Mouse (Mus musculus) heart, embryonic 16.5 days (tissue): ENCODE measurements around the gene Cdc6. TPM values are rescaled to one million over a fixed set of nuclear protein-coding genes. Genes with fewer than 3 reads are reported as not detected.
A peak's percentile ranks its signal among the peaks of the same experiment; 100 is the strongest.

Experiments used
- ATAC-seq: fragments of 200-750 bp; cut with Nextera tagmentation; replicated peaks from 2 replicates; pipeline ENCODE4 v1.8.0; 2017; ENCODE audit warnings: moderate number of reproducible peaks; ENCODE audit not compliant: insufficient read depth, low FRiP score; ENCODE audit errors: extremely low read depth
- H3K27ac ChIP-seq: fragments of 300-500 bp; sonication (generic); 2 replicates; pipeline ENCODE4 v1.5.1; 2014; ENCODE audit warnings: mild to moderate bottlenecking, low read length, control low read depth, moderate library complexity
- H3K27me3 ChIP-seq: fragments of 300-500 bp; sonication (generic); 2 replicates; pipeline ENCODE4 v1.6.1; 2014; ENCODE audit warnings: low read length, mixed read lengths; ENCODE audit not compliant: control insufficient read depth, insufficient read depth
- H3K36me3 ChIP-seq: fragments of 300-500 bp; sonication (generic); 2 replicates; pipeline ENCODE4 v1.6.1; 2014; ENCODE audit not compliant: control insufficient read depth, insufficient read depth
- H3K4me1 ChIP-seq: fragments of 300-500 bp; sonication (generic); 2 replicates; pipeline ENCODE4 v1.6.1; 2014; ENCODE audit warnings: low read length, mixed read lengths; ENCODE audit not compliant: control insufficient read depth, insufficient read depth
- H3K4me2 ChIP-seq: fragments of 300-500 bp; sonication (generic); 2 replicates; pipeline ENCODE4 v1.6.1; 2014; ENCODE audit warnings: low read depth, mild to moderate bottlenecking, control low read depth, low read length
- H3K4me3 ChIP-seq: fragments of 300-500 bp; sonication (generic); 2 replicates; pipeline ENCODE4 v1.5.1; 2014; ENCODE audit warnings: mild to moderate bottlenecking, control low read depth, low read length
- H3K9ac ChIP-seq: fragments of 300-500 bp; sonication (generic); 2 replicates; pipeline ENCODE4 v1.6.1; 2014; ENCODE audit warnings: low read length, control low read depth
- H3K9me3 ChIP-seq: fragments of 300-500 bp; sonication (generic); replicated peaks from 2 replicates; pipeline ENCODE4 v1.6.1; 2016; ENCODE audit warnings: low read length; ENCODE audit not compliant: control insufficient read depth
- WGBS: fragments of 180-500 bp; shearing (Covaris S2); extraction: QIAGEN DNeasy Blood & Tissue Kit; methylation state at CpG from one replicate; pipeline ENCODE4 v1.1.7; 2014; 5-methylcytosine and 5-hydroxymethylcytosine counted together
- polyA plus RNA-seq: library from polyadenylated mRNA; unstranded; fragments of >200 nt; fragmentation: Nextera tagmentation; extraction: Ambion mirVana; gene quantifications from 2 replicates; pipeline ENCODE4 v1.2.1, GENCODE M21; 2015

Cdc6 gene
- polyA plus RNA-seq, 1 experiment from 2014 or later: 23.0 TPM

DNA sequence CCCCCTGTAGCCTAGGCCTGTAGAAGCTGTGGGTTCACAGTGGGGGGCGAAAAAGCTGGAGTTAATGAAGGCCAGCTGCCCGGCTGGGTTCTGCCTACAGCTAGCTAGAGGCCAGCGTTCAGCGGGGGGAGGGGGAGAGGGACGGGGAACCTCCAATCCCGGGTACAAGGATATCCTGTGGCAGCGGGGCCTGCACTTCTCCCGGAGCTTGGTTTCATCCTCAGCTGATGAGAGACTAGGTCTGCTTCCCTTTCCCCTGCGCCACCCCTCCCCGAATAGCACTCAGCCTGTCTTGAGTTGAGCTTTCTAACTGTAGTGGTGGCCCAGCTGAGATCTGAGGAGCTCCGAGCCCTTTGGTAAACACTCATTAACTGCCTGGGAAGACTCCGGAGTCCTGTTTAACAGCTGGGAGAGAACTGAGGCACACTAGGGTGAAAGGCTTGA is 18.3 kb downstream of the Cdc6 start:
- Histone ChIP-seq H3K9ac (peak overlapping the region; percentile 39), H3K27ac (peak overlapping the region; percentile 43), H3K27me3 (no peaks in the 10 kb centered on the region), H3K4me2 (no peak overlapping the region), H3K9me3 (no peaks in the 10 kb centered on the region), H3K4me3 (no peak overlapping the region), H3K4me1 (peaks cover 65% of the 10 kb centered on the region), H3K36me3 (no peaks in the 10 kb centered on the region)
- ATAC-seq: no peak
- WGBS: 20% methylated on average over 11 of the region's 12 CpGs

DNA sequence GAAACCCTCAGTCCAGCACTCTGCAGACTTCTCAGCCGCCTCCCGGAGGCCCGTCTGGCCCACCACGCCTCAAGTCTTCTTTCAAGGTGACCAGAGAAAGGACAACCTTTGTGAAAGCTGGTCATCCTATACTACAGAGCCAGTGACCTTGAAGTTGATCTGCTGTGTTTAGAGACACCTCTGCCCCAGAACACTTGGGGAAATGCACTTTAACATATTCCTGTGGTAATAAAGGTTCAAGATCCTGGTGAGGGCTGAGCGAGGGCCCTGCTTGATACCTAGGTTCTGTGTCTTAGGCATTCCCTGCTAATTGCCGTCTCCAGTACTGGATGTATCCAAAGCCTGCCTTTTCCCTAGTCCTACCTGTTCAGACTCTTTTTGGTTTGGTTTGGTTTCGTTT is 19.0 kb downstream of the Cdc6 start:
- Histone ChIP-seq H3K4me3 (no peak overlapping the region), H3K9ac (peak overlapping the region; percentile 5), H3K27ac (peak overlapping the region; percentile 43; the same call in 1 of the 2 replicates), H3K4me1 (peaks cover 72% of the 10 kb centered on the region), H3K9me3 (no peaks in the 10 kb centered on the region), H3K4me2 (no peak overlapping the region), H3K36me3 (no peaks in the 10 kb centered on the region), H3K27me3 (no peaks in the 10 kb centered on the region)
- 69% methylated on average over 7 of the region's 7 CpGs for WGBS
- no peak for ATAC-seq

DNA sequence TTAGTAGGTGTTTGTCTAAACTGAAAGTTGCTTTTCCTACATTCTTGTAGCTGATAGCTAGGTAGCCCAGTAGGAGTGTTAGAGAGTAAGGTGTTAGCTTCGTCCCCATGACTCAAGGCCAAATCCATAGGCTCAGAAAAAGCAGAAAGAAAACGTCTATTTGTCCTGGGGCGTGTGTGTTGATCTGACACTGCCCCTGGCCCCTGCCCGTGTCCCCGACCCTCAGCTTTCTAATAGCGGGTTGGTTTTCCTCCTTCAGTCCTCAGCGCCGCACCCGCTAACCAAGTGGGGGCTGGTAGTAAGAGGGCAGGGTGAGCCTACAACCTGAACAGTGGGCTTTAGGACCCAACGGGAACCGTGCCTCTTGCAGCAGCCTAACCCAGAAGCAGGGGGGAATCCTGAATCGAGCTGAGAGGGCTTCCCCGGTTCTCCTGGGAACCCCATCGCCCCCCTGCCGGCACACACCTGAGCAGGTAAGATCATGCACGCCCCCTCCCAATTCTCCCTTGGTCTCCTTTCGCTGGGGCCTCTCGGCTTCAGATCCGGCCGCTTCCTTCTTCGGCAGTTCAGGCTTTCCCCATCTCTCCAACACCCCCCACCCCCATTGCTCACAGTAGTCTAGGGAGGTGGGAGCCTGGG is 20.0 kb downstream of the Cdc6 start, which contains the start of gene Rara:
TSS of gene Rara (plus strand) at position 381 of the 639 bp plus-strand sequence.
- Histone ChIP-seq H3K9me3 (no peaks in the 10 kb centered on the region), H3K36me3 (no peaks in the 10 kb centered on the region), H3K9ac (peak within 1 kb of the TSS; percentile 92), H3K4me1 (peaks cover 80% of the 10 kb centered on the region), H3K4me3 (peak within 1 kb of the TSS; percentile 81), H3K27me3 (no peaks in the 10 kb centered on the region), H3K4me2 (peak within 1 kb of the TSS; percentile 68), H3K27ac (peak within 1 kb of the TSS; percentile 98)
- no peak for ATAC-seq
- 9% methylated on average over 21 of the region's 21 CpGs for WGBS

DNA sequence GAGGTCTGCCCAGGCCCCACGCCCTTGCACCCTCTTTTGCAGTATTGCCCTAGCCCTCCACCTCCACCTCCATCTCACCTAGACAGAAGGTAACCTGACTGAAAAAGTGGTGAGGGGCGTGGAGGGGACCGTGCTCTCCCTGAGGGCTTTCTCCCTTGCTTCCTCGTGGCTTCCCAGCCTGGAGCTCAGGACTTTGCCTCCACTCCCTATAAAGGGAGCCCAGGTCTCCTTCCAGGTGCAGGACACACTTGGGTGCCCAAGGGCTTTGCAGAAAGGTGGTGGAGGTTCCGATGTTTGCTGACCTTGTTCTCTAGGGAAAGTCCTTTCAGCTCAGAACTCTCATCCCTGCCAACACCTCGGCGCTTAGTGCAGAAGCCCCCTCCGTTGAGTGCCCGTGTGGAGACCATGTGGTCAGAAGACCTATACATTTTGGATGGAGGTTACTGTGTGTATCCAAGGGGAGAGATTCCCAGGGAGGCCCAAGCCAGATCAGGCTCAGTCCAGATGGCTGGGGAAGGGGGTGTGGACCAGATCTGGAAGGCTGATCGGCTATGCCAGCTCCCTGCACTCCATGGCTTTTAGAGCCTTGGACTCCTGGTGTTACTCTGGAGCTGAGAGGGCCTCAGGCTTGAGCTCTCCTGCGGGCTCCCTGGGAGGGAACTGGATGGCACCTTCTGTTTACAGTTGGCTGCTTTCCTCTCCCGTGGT is 20.7 kb downstream of the Cdc6 start:
- H3K27me3 ChIP-seq: no peaks in the 10 kb centered on the region
- 18% methylated on average over 12 of the region's 12 CpGs for WGBS
- peak overlapping the region; percentile 68 for H3K4me2 ChIP-seq
- no peaks in the 10 kb centered on the region for H3K36me3 ChIP-seq
- peak overlapping the region; percentile 81 for H3K4me3 ChIP-seq
- peak overlapping the region; percentile 92 for H3K9ac ChIP-seq
- H3K9me3 ChIP-seq: no peaks in the 10 kb centered on the region
- ATAC-seq: no peak
- peak overlapping the region; percentile 98 for H3K27ac ChIP-seq
- H3K4me1 ChIP-seq: peaks cover 85% of the 10 kb centered on the region

DNA sequence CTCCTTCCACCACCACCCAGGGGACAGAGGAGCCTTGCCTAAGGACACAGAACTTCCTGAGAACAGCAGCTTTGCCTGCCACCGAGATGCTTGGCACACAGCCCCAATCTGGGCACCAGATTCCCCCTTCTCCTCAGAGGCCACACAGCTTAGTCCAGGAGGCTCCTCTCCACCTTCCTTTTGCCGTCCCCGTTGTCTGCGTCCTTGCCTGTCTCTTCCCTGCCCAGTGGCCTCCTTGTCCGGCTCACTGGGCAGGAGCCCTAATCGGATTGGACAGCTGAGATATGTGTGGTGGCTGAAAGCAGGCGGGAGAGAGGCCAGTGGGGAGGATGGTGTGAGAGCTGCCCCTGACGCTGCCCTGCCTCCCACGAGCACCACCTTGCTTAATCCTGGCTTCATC is 21.9 kb downstream of the Cdc6 start:
- WGBS: 16% methylated on average over 9 of the region's 9 CpGs
- Histone ChIP-seq H3K4me2 (peak overlapping the region; percentile 68), H3K27ac (peak overlapping the region; percentile 98), H3K9me3 (no peaks in the 10 kb centered on the region), H3K4me1 (peaks cover 83% of the 10 kb centered on the region), H3K36me3 (no peaks in the 10 kb centered on the region), H3K4me3 (peak overlapping the region; percentile 81), H3K9ac (peak overlapping the region; percentile 92), H3K27me3 (no peaks in the 10 kb centered on the region)
- ATAC-seq: no peak; the same call in 1 of the 2 replicates

DNA sequence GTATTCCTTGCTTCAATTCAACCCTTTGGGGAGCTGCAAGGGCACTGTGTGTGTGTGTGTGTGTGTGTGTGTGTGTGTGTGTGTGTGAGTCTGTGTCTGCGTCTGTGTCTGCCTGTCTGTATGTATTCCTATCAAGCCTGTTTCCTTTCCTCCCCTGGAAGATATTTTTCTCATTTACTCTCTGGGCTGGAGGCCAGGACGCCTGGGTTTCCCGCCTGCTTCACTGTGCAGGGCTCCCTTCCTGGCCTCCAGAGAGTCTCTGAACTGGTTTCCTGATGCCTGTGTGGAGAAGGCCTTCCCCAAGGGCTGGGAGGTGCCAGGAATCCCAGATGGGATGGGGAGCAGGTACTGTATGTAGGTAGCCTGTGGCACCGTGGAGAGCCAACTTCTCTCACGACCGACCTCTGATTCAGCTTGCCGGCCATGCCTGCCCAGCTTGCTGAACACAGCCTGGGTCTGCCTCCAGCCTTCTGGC is 22.6 kb downstream of the Cdc6 start:
- H3K27ac ChIP-seq: peak overlapping the region; percentile 98
- H3K36me3 ChIP-seq: 0 out of 2 replicates have a peak, but pooled peaks cover 2% of the 10 kb centered on the region
- peak overlapping the region; percentile 68 for H3K4me2 ChIP-seq
- H3K4me3 ChIP-seq: peak overlapping the region; percentile 81; the same call in 1 of the 2 replicates
- no peaks in the 10 kb centered on the region for H3K27me3 ChIP-seq
- H3K4me1 ChIP-seq: peaks cover 78% of the 10 kb centered on the region
- peak overlapping the region; percentile 92 for H3K9ac ChIP-seq
- 17% methylated on average over 7 of the region's 7 CpGs for WGBS
- no peaks in the 10 kb centered on the region for H3K9me3 ChIP-seq
- 0 out of 2 replicates have a peak, but pooled peaks have one; percentile 7 for ATAC-seq

DNA sequence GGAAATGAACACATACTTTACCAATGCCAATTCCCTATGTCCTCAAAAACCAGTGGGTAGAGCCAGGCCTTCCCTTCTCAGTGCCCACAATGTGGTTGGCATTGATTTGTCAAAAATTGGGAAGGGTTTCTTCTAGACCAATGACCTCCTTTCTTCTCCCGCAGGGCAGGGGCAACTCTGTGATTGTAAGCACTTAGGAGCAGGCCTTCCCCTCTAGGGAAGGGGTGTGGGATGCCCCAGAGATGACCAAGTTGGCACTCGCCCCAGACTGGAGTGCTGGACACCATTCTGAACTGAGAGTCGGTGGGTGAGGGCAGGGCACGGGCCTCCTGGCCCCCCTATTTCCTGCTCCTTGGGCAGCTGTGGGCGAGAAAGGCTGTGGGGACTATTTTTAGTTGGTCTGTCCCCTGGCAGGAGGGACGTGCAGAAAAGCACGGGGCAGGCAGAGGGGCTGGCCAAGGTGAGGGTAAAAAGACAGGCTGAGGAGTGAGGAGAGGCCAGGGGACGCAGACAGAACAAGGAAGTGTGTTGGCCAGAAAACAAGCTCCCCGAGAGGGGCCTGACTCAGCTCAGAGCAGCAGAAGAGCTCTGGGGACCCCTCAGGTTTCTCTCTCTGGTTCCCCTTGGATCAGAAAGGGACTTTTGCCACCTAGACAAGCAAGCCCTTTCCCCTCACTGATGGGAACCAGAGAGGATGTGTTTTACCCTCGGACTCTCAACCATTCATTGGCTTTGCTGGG is 23.3 kb downstream of the Cdc6 start:
- Histone ChIP-seq H3K36me3 (0 out of 2 replicates have a peak, but pooled peaks cover 5% of the 10 kb centered on the region), H3K27ac (peak overlapping the region; percentile 98), H3K27me3 (no peaks in the 10 kb centered on the region), H3K9me3 (no peaks in the 10 kb centered on the region), H3K4me1 (peaks cover 77% of the 10 kb centered on the region), H3K4me3 (peak overlapping the region; percentile 12), H3K4me2 (peak overlapping the region; percentile 68), H3K9ac (peak overlapping the region; percentile 92)
- 6% methylated on average over 10 of the region's 10 CpGs for WGBS
- peak; percentile 78 for ATAC-seq

DNA sequence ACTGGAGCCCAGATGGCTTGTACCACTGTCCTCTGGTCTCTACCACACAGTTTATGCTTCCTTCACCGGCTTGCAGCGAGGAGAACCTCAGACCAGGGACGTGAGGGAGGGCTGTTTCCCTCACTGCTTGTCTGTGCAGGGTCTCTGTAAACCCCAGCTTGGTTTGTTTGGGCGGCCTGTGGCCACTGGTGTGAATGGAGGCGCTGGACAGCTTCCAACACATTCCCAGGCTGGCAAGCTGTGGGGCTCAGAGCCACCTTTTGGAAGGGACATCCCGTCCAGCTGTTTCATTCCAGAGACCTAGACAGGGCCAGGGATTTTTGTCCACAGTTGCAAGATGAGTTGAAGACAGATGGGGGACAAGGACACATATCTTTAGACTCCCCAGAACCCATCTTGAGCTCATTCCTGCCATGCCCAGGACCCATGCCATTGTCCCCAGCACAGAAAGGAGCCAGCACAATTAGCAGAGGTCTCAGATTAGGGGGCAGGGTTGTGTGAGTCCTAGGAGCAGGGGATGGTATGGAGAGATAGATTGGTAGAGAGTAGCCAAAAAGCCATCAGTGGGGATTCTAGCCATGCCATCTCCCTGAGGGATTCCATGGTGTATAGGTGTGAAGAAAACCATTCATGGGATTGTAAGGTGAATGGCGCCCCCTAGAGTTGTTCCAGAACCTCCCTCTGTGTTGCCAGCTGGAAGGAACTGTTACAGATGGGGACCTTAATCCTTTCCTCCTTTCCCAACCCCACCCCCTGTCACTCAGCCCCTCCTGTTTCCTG is 24.1 kb downstream of the Cdc6 start:
- H3K27ac ChIP-seq: peak overlapping the region; percentile 98
- no peak for ATAC-seq
- no peaks in the 10 kb centered on the region for H3K9me3 ChIP-seq
- 13% methylated on average over 7 of the region's 7 CpGs for WGBS
- H3K27me3 ChIP-seq: no peaks in the 10 kb centered on the region
- peak overlapping the region; percentile 68 for H3K4me2 ChIP-seq
- 0 out of 2 replicates have a peak, but pooled peaks cover 5% of the 10 kb centered on the region for H3K36me3 ChIP-seq
- peak overlapping the region; percentile 12 for H3K4me3 ChIP-seq
- peak overlapping the region; percentile 73 for H3K9ac ChIP-seq
- H3K4me1 ChIP-seq: peaks cover 76% of the 10 kb centered on the region
